Mouse (Mus musculus): ENCODE data around the gene Rhbdf1.

GRCm38 (mm10) chr11:32228292-32228845 is 6.3 kb upstream of the Rhbdf1 start:
- no peak for TF ChIP-seq CTCF (IDR thresholded peaks at IDR 0.05; ENCODE audit: extremely low read depth, insufficient read length, insufficient replicate concordance, low read depth, low read length)
- no peak for TF ChIP-seq POLR2A (IDR thresholded peaks at IDR 0.05; ENCODE audit: low read depth, low read length)
